Mouse (Mus musculus) midbrain, embryonic 12.5 days (tissue): Measurements from ENCODE around the gene Ap2b1. TPM values are rescaled to one million over a fixed set of nuclear protein-coding genes. Genes with fewer than 3 reads are reported as not detected.
"Not testable (repeated sequence)": the region's sequence is repeated elsewhere in the genome, so short reads cannot be mapped to it uniquely, and the experiment has no call there.

Experiments used
- ATAC-seq: fragments of 200-750 bp; cut with Nextera tagmentation; 2 replicates; pipeline ENCODE4 v1.8.0; 2017; ENCODE audit warnings: low read depth, moderate TSS enrichment, moderate library complexity; ENCODE audit not compliant: low FRiP score
- H3K27ac ChIP-seq: fragments of 300-500 bp; sonication (generic); replicated peaks from 2 replicates; pipeline ENCODE4 v1.5.1; 2016; ENCODE audit warnings: mild to moderate bottlenecking
- H3K27me3 ChIP-seq: fragments of 300-500 bp; sonication (generic); 2 replicates; pipeline ENCODE4 v1.6.1; 2016; ENCODE audit warnings: mild to moderate bottlenecking
- H3K36me3 ChIP-seq: fragments of 300-500 bp; sonication (generic); 2 replicates; pipeline ENCODE4 v1.6.1; 2016
- H3K4me1 ChIP-seq: fragments of 300-500 bp; sonication (generic); 2 replicates; pipeline ENCODE4 v1.6.1; 2016
- H3K4me2 ChIP-seq: fragments of 300-500 bp; sonication (generic); replicated peaks from 2 replicates; pipeline ENCODE4 v1.6.1; 2016; ENCODE audit warnings: mild to moderate bottlenecking, moderate library complexity
- H3K4me3 ChIP-seq: fragments of 300-500 bp; sonication (generic); 2 replicates; pipeline ENCODE4 v1.5.1; 2016; ENCODE audit warnings: mild to moderate bottlenecking
- H3K9ac ChIP-seq: fragments of 300-500 bp; sonication (generic); replicated peaks from 2 replicates; pipeline ENCODE4 v1.6.1; 2016; ENCODE audit warnings: mild to moderate bottlenecking, moderate library complexity
- H3K9me3 ChIP-seq: fragments of 300-500 bp; sonication (generic); 2 replicates; pipeline ENCODE4 v1.6.1; 2016; ENCODE audit warnings: mild to moderate bottlenecking
- WGBS: fragments of 180-500 bp; shearing (Covaris S2); methylation state at CpG from one replicate; pipeline ENCODE4 v1.1.7; 2016; 5-methylcytosine and 5-hydroxymethylcytosine counted together
- polyA plus RNA-seq: library from polyadenylated mRNA; unstranded; fragments of >200 nt; fragmentation: Nextera tagmentation; extraction: Ambion mirVana; gene quantifications from 2 replicates; pipeline ENCODE4 v1.2.1, GENCODE M21; 2016

Gene Ap2b1
- polyA plus RNA-seq, result 107 and 109 TPM in 2 replicates

DNA sequence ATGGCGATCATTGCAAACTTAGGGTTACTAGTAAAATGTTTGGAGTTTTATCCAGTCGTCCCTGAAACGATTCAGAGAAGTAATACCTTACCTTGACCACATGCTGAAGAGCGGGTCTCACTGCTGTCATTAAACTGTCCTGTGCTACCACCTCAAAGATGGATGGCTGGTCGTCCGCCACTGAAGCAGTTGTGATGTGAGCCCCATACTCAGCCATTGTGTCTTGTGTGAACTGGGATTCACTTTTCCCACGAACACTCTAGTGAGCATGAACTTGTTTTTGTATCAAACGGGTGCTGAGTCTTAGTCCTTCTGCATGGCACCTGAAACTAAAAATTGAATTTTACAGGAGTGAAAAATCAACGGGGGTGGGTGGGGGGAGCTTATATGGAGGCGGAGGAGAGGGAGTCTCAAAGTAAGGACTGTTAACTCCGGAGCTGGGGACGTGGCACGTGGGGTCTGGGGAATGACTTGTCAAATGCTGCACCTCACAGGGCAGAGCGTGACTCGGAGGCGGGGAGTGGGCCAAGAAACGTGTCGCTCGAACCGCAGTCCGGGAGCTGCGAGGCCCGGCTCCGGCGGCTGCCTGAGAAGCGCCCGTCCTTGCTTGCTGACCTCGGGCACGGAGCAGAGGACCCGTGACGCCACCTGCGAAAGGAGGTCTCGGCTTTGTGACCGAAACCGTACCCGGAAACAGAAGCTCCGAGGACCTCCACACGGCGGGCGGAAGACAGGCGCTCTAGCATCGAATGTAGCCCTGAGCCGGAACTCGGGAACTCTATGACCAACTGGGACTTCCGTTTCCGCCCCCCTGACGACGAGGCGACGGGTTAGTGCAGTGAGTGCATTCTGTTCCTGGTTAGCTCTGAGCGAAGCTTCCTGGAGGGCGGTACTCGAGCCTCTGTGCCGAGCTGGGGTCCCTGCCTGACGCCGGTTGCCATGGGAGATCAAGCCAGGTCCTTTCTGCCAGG is at the start of gene Ap2b1:
Gene Ap2b1 (plus strand): TSS at position 800 of the 971 bp plus-strand sequence.
- 2% methylated on average over 56 of the region's 56 CpGs for WGBS
- Histone ChIP-seq H3K4me3 (peak within 1 kb of the TSS; percentile 81), H3K27me3 (no peaks in the 10 kb centered on the region), H3K9me3 (no peaks in the 10 kb centered on the region), H3K36me3 (peaks cover 15% of the 10 kb centered on the region), H3K4me1 (peaks cover 23% of the 10 kb centered on the region), H3K4me2 (peak within 1 kb of the TSS; percentile 64), H3K9ac (peak within 1 kb of the TSS; percentile 72), H3K27ac (peak within 1 kb of the TSS; percentile 88)
- ATAC-seq, result peak; percentile 88

DNA sequence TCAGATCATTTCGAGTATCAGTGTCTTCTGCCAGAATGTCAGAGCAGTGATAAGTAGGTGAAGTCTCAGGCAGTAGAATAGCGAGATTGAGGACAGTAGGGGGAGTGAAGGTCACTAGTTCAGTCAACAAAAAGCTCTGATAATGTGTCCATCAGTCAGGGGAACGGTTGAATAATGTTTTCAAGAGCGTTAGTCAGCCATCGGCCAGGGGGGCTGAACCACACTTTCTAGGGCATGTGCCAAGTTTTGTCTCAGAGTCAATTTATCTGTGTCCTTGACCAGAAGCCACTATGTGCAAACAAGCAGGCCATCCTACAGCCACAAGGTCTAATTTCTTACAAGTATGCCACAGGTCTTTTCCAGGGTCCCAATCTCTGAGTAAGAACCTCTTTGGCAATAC is 41.6 kb upstream of the Ap2b1 start:
- ATAC-seq, H3K27ac ChIP-seq, H3K9ac ChIP-seq, H3K4me1 ChIP-seq, H3K36me3 ChIP-seq, H3K4me2 ChIP-seq, H3K9me3 ChIP-seq, H3K4me3 ChIP-seq, H3K27me3 ChIP-seq: not testable (repeated sequence)
- WGBS, result 78% methylated on average over 5 of the region's 5 CpGs

DNA sequence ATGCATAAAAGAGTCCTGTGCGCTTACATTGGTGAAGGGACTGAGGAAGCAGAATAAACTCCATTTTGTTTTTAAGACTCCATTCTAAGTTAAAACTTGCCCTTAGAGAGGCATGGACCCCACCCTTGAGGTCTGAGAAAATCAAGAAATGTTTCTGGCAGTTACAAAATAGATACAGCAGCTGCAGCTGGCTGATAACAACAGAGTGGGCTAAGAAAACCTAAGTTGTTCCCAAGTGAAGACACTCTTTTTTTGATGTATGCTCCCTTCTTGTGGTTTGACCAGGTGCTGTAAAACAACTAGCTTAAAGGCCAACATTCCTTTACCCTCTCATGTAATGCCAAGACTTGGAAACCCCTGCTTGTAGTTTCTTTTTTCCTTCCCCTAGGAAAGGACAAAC is 36.2 kb upstream of the Ap2b1 start:
- ATAC-seq, result no peak
- H3K27me3 ChIP-seq, result no peaks in the 10 kb centered on the region
- H3K4me1 ChIP-seq, result no peaks in the 10 kb centered on the region
- 96% methylated on average over 1 of the region's 1 CpGs for WGBS
- no peak overlapping the region for H3K4me3 ChIP-seq
- no peaks in the 10 kb centered on the region for H3K9me3 ChIP-seq
- H3K27ac ChIP-seq, result no peak overlapping the region
- no peaks in the 10 kb centered on the region for H3K36me3 ChIP-seq
- no peak overlapping the region for H3K4me2 ChIP-seq
- H3K9ac ChIP-seq, result no peak overlapping the region

DNA sequence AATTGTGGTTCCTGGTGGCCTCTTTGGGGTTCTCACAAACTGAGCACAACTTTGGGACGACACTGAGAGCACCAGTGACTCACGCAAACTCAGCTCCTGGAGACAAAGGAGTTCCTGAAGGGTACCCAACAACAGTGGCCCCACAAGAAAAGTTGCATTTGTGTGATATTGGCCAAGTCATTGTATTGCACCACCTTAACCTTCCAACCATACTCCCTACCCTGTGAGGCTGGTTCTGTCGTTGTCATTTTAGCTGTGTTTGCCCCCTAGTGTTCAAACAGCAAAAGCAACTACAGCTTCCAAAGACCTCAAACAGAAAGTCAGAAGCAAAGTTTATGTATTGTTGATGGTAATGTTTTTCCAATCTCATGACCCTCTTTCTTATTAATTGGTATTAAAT is 35.7 kb upstream of the Ap2b1 start:
- no peaks in the 10 kb centered on the region for H3K9me3 ChIP-seq
- H3K9ac ChIP-seq, result no peak overlapping the region
- ATAC-seq, result no peak
- H3K27ac ChIP-seq, result no peak overlapping the region
- H3K36me3 ChIP-seq, result no peaks in the 10 kb centered on the region
- no peaks in the 10 kb centered on the region for H3K27me3 ChIP-seq
- H3K4me3 ChIP-seq, result no peak overlapping the region
- H3K4me1 ChIP-seq, result no peaks in the 10 kb centered on the region
- 59% methylated on average over 3 of the region's 3 CpGs for WGBS
- no peak overlapping the region for H3K4me2 ChIP-seq

DNA sequence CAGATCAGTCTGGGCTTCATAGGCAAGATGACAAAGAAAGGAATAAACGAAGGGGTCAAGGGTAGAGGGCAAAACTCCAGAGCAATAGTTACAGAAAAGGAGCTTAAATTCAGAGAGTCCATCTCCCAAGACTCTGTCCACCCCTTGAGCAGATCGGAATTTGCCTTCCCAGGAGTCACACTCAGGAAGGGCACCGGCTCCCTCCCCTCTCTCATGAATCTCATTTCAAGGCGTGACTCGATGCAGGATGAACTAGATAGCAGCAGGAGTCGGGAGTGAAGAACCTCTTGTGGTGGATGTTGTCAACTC is 28.0 kb upstream of the Ap2b1 start:
- Histone ChIP-seq H3K4me1 (no peaks in the 10 kb centered on the region), H3K9ac (peak overlapping the region; percentile 62), H3K36me3 (no peaks in the 10 kb centered on the region), H3K27ac (peak overlapping the region; percentile 73), H3K4me2 (peak overlapping the region; percentile 59), H3K9me3 (no peaks in the 10 kb centered on the region), H3K27me3 (no peaks in the 10 kb centered on the region), H3K4me3 (peak overlapping the region; percentile 56)
- peak; percentile 59 for ATAC-seq
- WGBS, result 0% methylated on average over 6 of the region's 6 CpGs

DNA sequence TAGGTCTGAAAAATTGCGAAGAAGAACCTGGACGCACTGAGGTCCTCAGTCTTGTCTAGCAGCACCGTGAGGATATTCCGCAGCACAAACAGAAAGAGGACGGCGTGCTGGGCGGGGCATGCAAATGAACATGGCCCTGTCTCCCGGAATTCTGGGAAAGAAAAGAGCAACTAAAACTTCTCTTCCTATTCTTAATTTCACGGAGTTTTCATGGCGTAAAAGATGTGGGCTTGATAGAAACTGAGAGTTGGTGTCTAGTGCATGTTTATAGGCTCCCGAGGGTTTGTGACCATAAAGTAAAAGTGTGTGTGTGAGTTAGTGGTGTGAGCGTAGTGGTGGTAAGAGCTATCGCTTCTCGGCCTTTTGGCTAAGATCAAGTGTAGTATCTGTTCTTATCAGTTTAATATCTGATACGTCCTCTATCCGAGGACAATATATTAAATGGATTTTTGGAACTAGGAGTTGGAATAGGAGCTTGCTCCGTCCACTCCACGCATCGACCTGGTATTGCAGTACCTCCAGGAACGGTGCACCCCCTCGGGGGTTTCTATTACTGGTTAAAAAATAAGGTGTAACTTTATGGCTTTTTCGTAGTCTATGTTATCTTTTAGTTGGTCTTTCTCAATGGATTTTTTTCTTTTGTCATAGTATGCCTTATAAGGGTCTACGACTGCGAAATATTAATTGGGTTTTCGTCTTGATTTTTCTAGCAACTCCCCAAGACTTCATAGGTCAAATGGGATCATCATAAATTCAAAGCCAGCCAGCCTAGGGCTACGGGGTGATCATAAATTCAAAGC is 27.5 kb upstream of the Ap2b1 start:
- H3K27me3 ChIP-seq, result no peaks in the 10 kb centered on the region
- no peaks in the 10 kb centered on the region for H3K4me1 ChIP-seq
- peak overlapping the region; percentile 62 for H3K9ac ChIP-seq
- ATAC-seq, result peak; percentile 83
- peak overlapping the region; percentile 73 for H3K27ac ChIP-seq
- H3K9me3 ChIP-seq, result no peaks in the 10 kb centered on the region
- H3K4me3 ChIP-seq, result peak overlapping the region; percentile 56
- under 1% methylated on average over 26 of the region's 26 CpGs for WGBS
- H3K36me3 ChIP-seq, result no peaks in the 10 kb centered on the region
- H3K4me2 ChIP-seq, result peak overlapping the region; percentile 59

DNA sequence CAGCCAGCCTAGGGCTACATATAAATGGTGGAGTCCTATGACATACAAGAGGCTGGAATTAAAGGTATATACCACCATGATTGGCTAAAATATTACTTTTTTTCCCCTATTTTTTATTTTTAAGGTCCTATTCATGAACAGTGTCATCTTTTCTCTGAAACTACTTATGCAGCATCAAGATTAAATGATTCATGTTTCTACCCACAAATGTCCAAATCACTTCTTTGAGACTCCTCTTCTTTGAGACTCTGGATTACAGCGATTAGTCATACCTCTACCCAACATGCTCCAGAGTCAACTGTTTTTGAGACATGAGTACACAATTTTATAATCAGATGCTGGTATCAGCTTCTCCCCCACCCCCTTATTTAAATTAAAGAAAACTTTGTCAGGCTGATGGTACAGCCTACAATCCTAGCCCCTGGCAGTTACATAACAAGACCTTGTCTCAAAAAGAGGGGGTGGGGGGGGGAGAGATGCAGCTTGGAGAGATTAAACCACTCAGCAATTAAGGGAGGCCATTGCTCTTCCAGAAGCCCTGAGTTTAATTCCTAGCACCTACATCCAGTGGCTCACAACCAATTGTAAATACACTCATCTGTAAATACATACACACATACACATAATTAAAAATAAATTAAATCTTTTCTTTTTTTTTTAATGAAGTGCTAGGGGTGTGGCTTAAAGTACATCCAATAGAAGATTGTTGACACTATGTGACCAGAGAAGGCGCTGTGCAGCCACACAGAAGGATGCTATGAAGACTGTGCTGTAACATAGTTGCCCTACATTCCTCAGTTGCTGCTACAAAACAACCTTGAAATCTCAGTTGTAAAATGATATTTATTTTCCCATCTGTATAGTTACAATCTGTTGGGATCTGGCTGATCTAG is 26.6 kb upstream of the Ap2b1 start:
- Histone ChIP-seq H3K27ac (no peak overlapping the region; the same call in 1 of the 2 replicates), H3K4me2 (no peak overlapping the region), H3K4me3 (no peak overlapping the region), H3K4me1 (no peaks in the 10 kb centered on the region), H3K9ac (no peak overlapping the region), H3K27me3 (no peaks in the 10 kb centered on the region), H3K36me3 (no peaks in the 10 kb centered on the region), H3K9me3 (no peaks in the 10 kb centered on the region)
- 14% methylated on average over 2 of the region's 2 CpGs for WGBS
- peak; percentile 42 for ATAC-seq

DNA sequence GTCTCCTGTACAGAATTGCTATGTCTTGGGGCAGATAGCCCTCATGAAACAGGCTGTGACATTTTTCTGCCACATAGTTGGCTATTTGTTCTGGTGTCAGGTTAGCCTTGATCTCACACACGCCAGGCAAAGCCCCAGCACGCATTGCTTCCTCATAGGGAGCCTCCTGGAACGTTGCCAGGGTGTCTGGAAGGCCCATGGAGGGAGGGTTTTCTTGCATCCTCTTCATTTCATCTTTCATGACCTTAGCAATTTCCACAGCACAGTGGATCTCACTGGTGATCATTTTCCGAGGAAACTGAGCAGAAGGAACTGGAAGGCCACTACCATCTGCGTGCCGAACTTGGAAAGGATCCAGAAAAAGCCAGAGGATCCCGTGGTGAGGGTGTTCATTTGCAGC is 22.6 kb upstream of the Ap2b1 start:
- Histone ChIP-seq H3K4me1 (no peaks in the 10 kb centered on the region), H3K36me3 (no peaks in the 10 kb centered on the region), H3K27me3 (no peaks in the 10 kb centered on the region), H3K9ac (no peak overlapping the region), H3K4me2 (no peak overlapping the region), H3K9me3 (no peaks in the 10 kb centered on the region), H3K4me3 (no peak overlapping the region), H3K27ac (no peak overlapping the region)
- 78% methylated on average over 7 of the region's 7 CpGs for WGBS
- ATAC-seq, result no peak

DNA sequence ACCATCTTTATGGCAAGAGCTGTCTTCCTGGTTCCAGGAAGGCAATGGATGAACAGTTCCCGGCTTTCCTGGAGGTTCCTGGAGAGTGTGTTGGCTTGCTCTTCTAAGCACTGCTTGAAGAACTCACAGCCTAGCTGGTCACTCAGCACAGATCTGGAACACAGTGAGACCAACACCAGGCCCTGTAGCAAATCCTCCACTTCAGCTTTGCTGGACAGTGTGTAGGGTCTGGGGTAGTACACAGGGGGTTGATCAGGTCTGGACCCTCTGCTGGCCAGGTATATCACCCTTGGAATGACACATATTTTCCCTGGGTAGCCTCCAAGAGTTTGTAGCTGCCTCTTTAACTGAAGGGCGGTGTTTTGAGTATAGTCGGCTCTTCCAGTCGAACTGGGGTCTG is 19.8 kb upstream of the Ap2b1 start:
- Histone ChIP-seq H3K27me3 (no peaks in the 10 kb centered on the region), H3K9me3 (no peaks in the 10 kb centered on the region), H3K4me3 (no peak overlapping the region), H3K4me1 (no peaks in the 10 kb centered on the region), H3K9ac (no peak overlapping the region), H3K4me2 (no peak overlapping the region), H3K36me3 (no peaks in the 10 kb centered on the region), H3K27ac (no peak overlapping the region)
- no peak for ATAC-seq
- 85% methylated on average over 4 of the region's 4 CpGs for WGBS

DNA sequence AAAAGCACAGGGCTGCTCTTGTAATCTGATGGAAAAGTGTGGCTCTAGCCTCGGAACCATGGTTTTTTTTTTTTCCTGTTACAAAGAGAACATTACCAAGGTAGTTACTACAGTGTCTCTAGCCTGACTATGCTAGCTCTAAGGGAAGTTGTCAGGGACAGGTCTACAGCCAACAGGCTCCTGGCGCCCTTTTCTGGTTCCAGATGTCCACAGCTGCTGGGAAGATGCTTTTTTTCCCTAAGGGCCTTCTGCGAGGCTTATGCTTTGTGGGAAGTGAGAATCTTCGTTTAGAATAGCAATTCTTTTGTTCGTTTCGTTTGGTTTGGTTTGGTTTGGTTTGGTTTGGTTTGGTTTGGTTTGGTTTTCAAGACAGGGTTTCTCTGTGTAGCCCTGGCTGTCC is 19.1 kb upstream of the Ap2b1 start:
- 82% methylated on average over 6 of the region's 6 CpGs for WGBS
- Histone ChIP-seq H3K4me3 (no peak overlapping the region), H3K4me1 (no peaks in the 10 kb centered on the region), H3K36me3 (no peaks in the 10 kb centered on the region), H3K9ac (no peak overlapping the region), H3K4me2 (no peak overlapping the region), H3K27me3 (no peaks in the 10 kb centered on the region), H3K9me3 (no peaks in the 10 kb centered on the region), H3K27ac (no peak overlapping the region)
- ATAC-seq, result no peak

DNA sequence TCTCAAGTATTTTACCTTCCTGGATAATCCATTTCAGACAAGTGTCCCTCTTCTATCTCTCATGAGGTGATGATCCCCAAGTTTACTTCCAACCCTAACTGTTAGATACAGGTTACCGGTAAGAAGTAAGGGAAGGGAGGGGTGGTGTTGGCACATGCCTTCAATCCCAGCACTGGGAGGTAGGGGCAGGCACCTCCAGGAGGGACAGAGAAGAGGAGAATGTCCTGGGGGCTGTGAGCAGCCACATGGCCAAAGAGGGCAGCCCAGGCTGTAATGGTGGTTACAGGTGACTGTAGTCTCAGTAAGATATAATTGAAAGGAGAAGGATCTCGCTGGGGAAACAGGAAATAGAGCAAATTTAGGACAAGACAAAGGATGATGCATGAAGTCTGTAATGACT is 16.7 kb upstream of the Ap2b1 start:
- Histone ChIP-seq H3K36me3 (no peaks in the 10 kb centered on the region), H3K4me2 (no peak overlapping the region), H3K9ac (no peak overlapping the region), H3K4me1 (no peaks in the 10 kb centered on the region), H3K27ac (no peak overlapping the region), H3K27me3 (no peaks in the 10 kb centered on the region), H3K9me3 (no peaks in the 10 kb centered on the region), H3K4me3 (no peak overlapping the region)
- no peak for ATAC-seq
- 65% methylated on average over 2 of the region's 2 CpGs for whole genome bisulfite sequencing
